Mouse (Mus musculus) neural tube, postnatal 0 days (tissue): ENCODE data around the gene Col4a3bp. TPM values are rescaled to one million over a fixed set of nuclear protein-coding genes. Genes with fewer than 3 reads are reported as not detected.

Source experiments
- polyA plus RNA-seq: library from polyadenylated mRNA; unstranded; fragments of >200 nt; fragmentation: Nextera tagmentation; extraction: Ambion mirVana; gene quantifications from 2 replicates; pipeline ENCODE4 v1.2.1, GENCODE M21; 2015

Col4a3bp gene
- polyA plus RNA-seq, result 9.6 and 12.2 TPM in 2 replicates

GRCm38 (mm10) chr13:96542081-96542889 is at the start of gene Col4a3bp, which contains the start of gene Polk:
Gene Col4a3bp, plus strand, starts transcription at chr13:96542618.
Gene Polk, minus strand, starts transcription at chr13:96542579.

DNA sequence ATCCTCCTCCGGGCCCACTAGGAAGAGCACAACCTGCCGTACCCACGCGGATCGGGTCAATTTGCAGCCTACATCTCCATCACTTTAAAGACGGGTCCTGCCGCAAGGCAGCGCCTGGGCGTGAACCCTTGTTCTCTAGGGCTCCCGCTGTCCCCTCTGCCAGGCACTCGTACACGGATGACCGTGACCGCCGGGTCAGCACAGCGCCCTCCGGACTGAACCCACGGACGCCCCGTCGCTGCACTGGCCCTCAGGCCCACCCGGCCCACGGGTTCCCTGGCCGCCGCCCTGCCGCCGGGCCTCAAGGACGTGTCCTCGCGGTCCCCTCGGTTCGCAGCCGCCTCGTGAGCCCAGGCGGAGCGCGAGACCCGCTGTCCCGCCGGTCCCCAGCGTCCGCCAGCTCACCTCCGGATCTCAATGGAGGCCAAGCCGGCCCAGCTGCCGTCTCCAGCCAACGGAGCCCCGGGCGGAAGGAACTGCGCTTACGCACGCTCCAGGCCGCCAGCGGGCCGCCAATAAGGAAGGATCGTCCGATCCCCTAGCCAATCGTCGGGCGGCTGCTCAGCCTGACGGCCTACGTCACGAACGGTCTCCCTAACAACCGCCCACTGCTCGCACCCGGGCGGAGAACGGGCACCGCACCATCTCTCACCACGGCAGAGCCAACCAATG is 128.1 kb downstream of the Col4a3bp start, which contains the start of gene Hmgcr:
Gene Hmgcr, minus strand, starts transcription at position 531 of the 672 bp plus-strand sequence.

Other genes with a start within 250 kb of the Col4a3bp start
- 16.3 and 17.2 TPM in 2 replicates for gene Poc5, start 154.3 kb upstream of the Col4a3bp start, polyA plus RNA-seq
- 0.09 TPM in 1 of 2 replicates, not detected in the other for gene Ankdd1b, start 71.4 kb upstream of the Col4a3bp start, polyA plus RNA-seq
- not detected in 2 replicates for gene Gm17622, start 51.9 kb upstream of the Col4a3bp start, polyA plus RNA-seq
- gene Polk, start within 50 bp of the Col4a3bp start, polyA plus RNA-seq, result 5.4 and 6.5 TPM in 2 replicates
- gene Hmgcr, start 128.3 kb downstream of the Col4a3bp start, polyA plus RNA-seq, result 100.0 and 102 TPM in 2 replicates
- gene Ankrd31, start 205.7 kb downstream of the Col4a3bp start, polyA plus RNA-seq, result 0.05 TPM in 1 of 2 replicates, not detected in the other